Mouse (Mus musculus): ENCODE measurements at regions not wholly inside any gene's neighbourhood (a gene's known extent, or its start where the extent isn't known, plus 50 kb on each side); places are given as distances from the start of the nearest gene placed in this dataset.

DNA sequence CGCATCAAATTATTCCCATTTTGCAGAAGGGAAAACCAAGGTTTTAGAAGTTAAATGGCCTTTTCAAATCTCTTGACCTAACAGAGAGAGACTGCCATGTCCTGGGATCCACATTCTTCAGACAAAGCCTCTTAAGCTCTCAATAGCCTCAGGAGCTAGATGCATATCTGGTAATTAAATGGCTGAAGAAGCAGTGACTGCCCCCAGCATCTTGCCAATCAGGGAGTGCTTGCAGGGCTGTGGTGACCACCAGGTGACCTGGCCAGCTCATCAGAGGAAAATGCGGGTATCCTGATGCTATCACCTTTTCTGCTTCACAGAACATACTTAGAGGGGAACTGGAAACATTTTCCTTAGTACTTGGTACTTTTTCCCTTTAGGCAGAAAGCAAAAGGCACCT, 227.2 kb downstream of the Wdr11 start:
- TF ChIP-seq POLR2A (IDR thresholded peaks at IDR 0.05; ENCODE audit: borderline replicate concordance, extremely low read depth, low read depth, low read length) (no peak), CTCF (IDR thresholded peaks at IDR 0.05; ENCODE audit: insufficient read depth, low read length) (no peak)
